Mouse (Mus musculus) C2C12 (cell line): ENCODE measurements around the gene Tacr2. TPM values are rescaled to one million over a fixed set of nuclear protein-coding genes. Genes with fewer than 3 reads are reported as not detected.

Experiments
- H3K27me3 ChIP-seq: one replicate; pipeline ENCODE4 v1.6.1; 2011; ENCODE audit not compliant: control insufficient read depth, insufficient read depth, insufficient read length
- H3K36me3 ChIP-seq: one replicate; pipeline ENCODE4 v1.6.1; 2011; ENCODE audit not compliant: control insufficient read depth, insufficient read depth
- H3K4me3 ChIP-seq: one replicate; pipeline ENCODE4 v1.5.1; 2011; ENCODE audit warnings: mild to moderate bottlenecking, control low read depth; ENCODE audit not compliant: poor library complexity, insufficient read depth, severe bottlenecking
- H3K79me2 ChIP-seq: one replicate; pipeline ENCODE4 v1.6.1; 2011; ENCODE audit not compliant: control insufficient read depth, insufficient read depth
- H3K79me3 ChIP-seq: one replicate; pipeline ENCODE4 v1.6.1; 2011; ENCODE audit warnings: low read depth, control low read depth
- H3ac ChIP-seq: one replicate; pipeline ENCODE3; 2011; ENCODE audit warnings: low read depth; ENCODE audit not compliant: control insufficient read depth, insufficient read length
- CEBPB ChIP-seq: IDR thresholded peaks from one replicate; pipeline ENCODE4 v1.6.1; 2011; ENCODE audit warnings: low read depth, mild to moderate bottlenecking, control low read depth, moderate library complexity
- CTCF ChIP-seq: IDR thresholded peaks from one replicate; pipeline ENCODE4 v1.5.1; 2011; ENCODE audit not compliant: control insufficient read depth, insufficient read depth, insufficient read length
- FOSL1 ChIP-seq: IDR thresholded peaks from one replicate; pipeline ENCODE4 v1.8.0; 2011; ENCODE audit warnings: mild to moderate bottlenecking, low read length; ENCODE audit not compliant: poor library complexity, insufficient read depth, severe bottlenecking
- MAX ChIP-seq: IDR thresholded peaks from one replicate; pipeline ENCODE4 v1.6.1; 2011; ENCODE audit warnings: mild to moderate bottlenecking, control low read depth
- MYOD1 ChIP-seq: IDR thresholded peaks from one replicate; pipeline ENCODE4 v1.6.1; 2011; ENCODE audit warnings: low read depth; ENCODE audit not compliant: control insufficient read depth, insufficient read length
- MYOG ChIP-seq: IDR thresholded peaks from one replicate; pipeline ENCODE4 v1.6.1; 2011; ENCODE audit not compliant: control insufficient read depth, insufficient read length; ENCODE audit errors: extremely low read depth
- USF1 ChIP-seq: IDR thresholded peaks from one replicate; pipeline ENCODE4 v1.6.1; 2011; ENCODE audit warnings: low read depth, mild to moderate bottlenecking, control low read depth, moderate library complexity
- long read RNA-seq, 2 experiments: library from polyadenylated mRNA; unstranded; transcript quantifications; one replicate each; pipeline ENCODE4 v2.0.0; 2019 to 2020
- polyA plus RNA-seq: library from polyadenylated mRNA; unstranded; fragments of >200 nt; fragmentation: generic; extraction: Trizol; gene quantifications from one replicate; pipeline ENCODE4 v1.2.1, GENCODE M21; 2012; ENCODE audit warnings: missing spikeins

Gene Tacr2
- polyA plus RNA-seq: 0.04 TPM
- long read RNA-seq, experiment 1: 0 reads
- long read RNA-seq, experiment 2, partial matches to known transcripts: 0 of 2 reads
- long read RNA-seq, experiment 2, other reads (novel, unspliced or antisense): 0 of 2 reads

GRCm38 (mm10) chr10:62252000-62252488, at the start of gene Tacr2:
TSS of gene Tacr2 (plus strand) at chr10:62252438.
- no peaks in the 10 kb centered on the region for H3K36me3 ChIP-seq
- no peak within 1 kb of the TSS for H3ac ChIP-seq
- H3K79me2 ChIP-seq: no peaks in the 10 kb centered on the region
- no peaks in the 10 kb centered on the region for H3K79me3 ChIP-seq
- TF ChIP-seq USF1: no peak
- no peak for TF ChIP-seq MYOG
- no peak for TF ChIP-seq FOSL1
- TF ChIP-seq CEBPB: no peak
- no peak for TF ChIP-seq CTCF
- no peak for TF ChIP-seq MYOD1
- no peak for TF ChIP-seq MAX
- no peaks in the 10 kb centered on the region for H3K27me3 ChIP-seq
- H3K4me3 ChIP-seq: no peak within 1 kb of the TSS

DNA sequence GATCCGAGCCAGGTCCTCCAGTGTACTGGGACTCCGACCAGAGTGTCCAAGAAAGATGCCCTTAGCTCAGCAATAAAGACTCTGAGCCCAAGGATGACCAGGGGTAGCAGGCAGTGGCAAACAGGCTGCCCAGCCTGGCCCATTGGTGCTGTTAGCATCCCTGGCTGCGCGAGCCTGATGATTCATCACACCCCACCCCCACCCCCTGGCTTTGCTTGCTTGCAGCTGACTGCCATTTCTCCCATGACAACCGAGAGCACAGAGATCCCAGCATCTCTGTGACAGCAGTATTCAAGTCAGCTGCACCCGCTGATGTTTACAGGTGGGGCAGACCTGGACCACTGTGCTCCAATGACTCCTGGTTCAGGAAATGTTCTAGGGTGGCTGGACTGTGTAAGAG, 49.7 kb upstream of the Tacr2 start:
- Histone ChIP-seq H3K4me3 (no peak overlapping the region), H3K79me3 (no peaks in the 10 kb centered on the region), H3K79me2 (no peaks in the 10 kb centered on the region), H3K36me3 (no peaks in the 10 kb centered on the region), H3K27me3 (no peaks in the 10 kb centered on the region), H3ac (no peak overlapping the region)
- no peak for TF ChIP-seq MAX

- no peak for TF ChIP-seq MYOG
- no peak for TF ChIP-seq MYOD1
- no peaks in the 10 kb centered on the region for H3K36me3 ChIP-seq
- no peaks in the 10 kb centered on the region for H3K79me2 ChIP-seq
- H3K79me3 ChIP-seq: peaks cover 1% of the 10 kb centered on the region
- H3K27me3 ChIP-seq: no peaks in the 10 kb centered on the region
- no peak overlapping the region for H3ac ChIP-seq
- H3K4me3 ChIP-seq: no peak overlapping the region
Measured at GRCm38 (mm10) chr10:62208241-62208896, 43.9 kb upstream of the Tacr2 start.

DNA sequence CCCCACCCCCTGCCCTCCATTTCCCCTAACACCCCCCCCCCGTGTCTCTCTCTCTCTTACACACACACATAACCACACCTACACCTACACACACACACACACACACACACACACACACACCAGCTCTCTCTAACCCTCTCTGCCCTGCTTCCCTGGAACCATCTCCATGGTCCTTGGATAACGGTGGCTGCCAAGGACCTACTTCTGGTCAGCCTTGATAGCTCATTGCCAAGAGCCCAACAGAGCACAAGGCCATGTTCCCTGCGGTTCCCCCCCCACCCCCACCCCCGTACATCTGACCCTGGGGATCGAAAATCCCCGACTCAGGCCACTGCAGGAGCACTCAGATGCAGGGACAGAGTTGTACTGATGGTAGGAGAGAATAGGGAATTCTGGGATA, 40.9 kb upstream of the Tacr2 start:
- Histone ChIP-seq H3K79me2 (no peaks in the 10 kb centered on the region), H3K79me3 (peaks cover 1% of the 10 kb centered on the region), H3K27me3 (no peaks in the 10 kb centered on the region), H3K4me3 (no peak overlapping the region), H3K36me3 (no peaks in the 10 kb centered on the region), H3ac (no peak overlapping the region)
- no peak for TF ChIP-seq MYOD1
- no peak for TF ChIP-seq CEBPB
- TF ChIP-seq CTCF: no peak
- no peak for TF ChIP-seq FOSL1

- no peaks in the 10 kb centered on the region for H3K36me3 ChIP-seq
- H3K79me2 ChIP-seq: no peaks in the 10 kb centered on the region
- no peak overlapping the region for H3K4me3 ChIP-seq
- peaks cover 1% of the 10 kb centered on the region for H3K79me3 ChIP-seq
- no peaks in the 10 kb centered on the region for H3K27me3 ChIP-seq
- no peak overlapping the region for H3ac ChIP-seq
- TF ChIP-seq MAX (no peak), FOSL1 (no peak), CEBPB (no peak), MYOG (no peak), MYOD1 (no peak), USF1 (no peak), CTCF (no peak)
Measured at GRCm38 (mm10) chr10:62215169-62215616, 37.0 kb upstream of the Tacr2 start.

DNA sequence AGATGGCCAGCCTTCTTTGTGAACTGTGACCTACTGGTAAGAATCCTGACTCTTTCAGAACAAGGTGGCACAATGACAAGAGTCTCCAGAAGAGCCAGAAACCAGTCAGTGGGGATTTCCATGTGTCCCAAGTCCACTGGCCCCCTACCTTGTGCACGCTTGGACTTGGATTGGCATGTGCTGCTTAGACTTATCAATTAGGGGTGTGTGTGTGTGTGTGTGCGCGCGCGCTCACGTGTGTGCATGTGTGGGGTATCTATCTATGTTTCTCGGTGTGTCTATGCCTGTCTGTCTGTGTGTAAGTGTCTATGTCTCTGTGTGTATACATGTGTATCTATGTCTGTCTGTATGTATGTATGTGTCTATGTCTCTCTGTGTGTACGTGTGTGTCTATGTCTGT, 36.6 kb upstream of the Tacr2 start:
- Histone ChIP-seq H3K79me3 (peaks cover 1% of the 10 kb centered on the region), H3K27me3 (no peaks in the 10 kb centered on the region), H3K4me3 (no peak overlapping the region), H3ac (no peak overlapping the region), H3K36me3 (no peaks in the 10 kb centered on the region), H3K79me2 (no peaks in the 10 kb centered on the region)
- no peak for TF ChIP-seq MAX
